Mouse (Mus musculus): Measurements from ENCODE around the gene Prdm15.

GRCm38 (mm10) chr16:97783057-97783456 is 68.6 kb downstream of the Prdm15 start:
- TF ChIP-seq USF1 (IDR thresholded peaks at IDR 0.05; ENCODE audit: low read depth) = no peak
- no peak for TF ChIP-seq CTCF (IDR thresholded peaks at IDR 0.05; ENCODE audit: control insufficient read depth, insufficient read depth, insufficient read length)
- TF ChIP-seq MAX (IDR thresholded peaks at IDR 0.05) = no peak
- TF ChIP-seq MYOG (IDR thresholded peaks at IDR 0.05; ENCODE audit: control insufficient read depth, extremely low read depth, insufficient read length) = no peak
- TF ChIP-seq CEBPB (IDR thresholded peaks at IDR 0.05; ENCODE audit: low read depth) = no peak
- no peak for TF ChIP-seq MYOD1 (IDR thresholded peaks at IDR 0.05; ENCODE audit: control insufficient read depth, insufficient read length, low read depth)
